Mouse (Mus musculus): ENCODE results near the gene Hs2st1.

Hs2st1 gene

DNA sequence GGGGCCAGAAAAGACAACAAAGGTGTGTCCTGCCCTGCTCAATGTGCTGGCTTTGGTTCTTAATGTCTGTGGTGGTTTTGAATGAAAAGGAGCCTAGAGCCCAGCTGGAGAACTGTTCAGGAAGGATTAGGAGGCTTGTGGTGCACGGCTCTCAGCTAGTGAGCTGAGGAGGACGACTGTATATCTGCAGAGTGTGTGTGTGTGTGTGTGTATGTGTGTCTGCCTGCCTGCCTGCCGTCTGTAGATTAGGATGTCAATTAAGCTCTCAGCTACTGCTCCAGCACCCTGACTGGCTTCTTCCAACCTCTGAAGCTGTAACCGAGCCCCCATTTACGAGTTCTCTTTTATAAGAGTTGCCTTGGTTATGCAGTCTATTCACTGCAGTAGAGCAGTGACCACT lies 62.1 kb downstream of the Hs2st1 start:
- no peak for DNase-seq (ENCODE audit: low read depth)

DNA sequence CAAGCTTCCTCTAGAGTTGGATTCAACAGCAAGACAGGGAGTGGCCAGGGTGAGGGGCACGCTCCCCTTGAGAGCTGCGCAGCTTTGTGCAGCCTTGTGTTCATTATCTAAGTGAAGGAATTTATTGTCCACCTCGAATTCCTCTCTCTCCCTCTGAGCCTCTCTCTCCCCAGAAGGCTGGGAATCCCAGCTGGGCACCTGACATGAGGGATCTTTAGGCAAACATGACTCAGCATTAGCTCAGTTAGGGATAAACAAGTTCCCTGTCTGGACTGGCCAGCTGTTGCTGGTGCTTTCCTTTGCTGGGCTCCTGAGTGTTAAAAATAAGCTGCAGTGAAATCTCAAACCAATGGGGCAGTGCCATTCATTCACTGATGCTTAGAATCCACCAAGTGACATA lies 63.8 kb downstream of the Hs2st1 start:
- peak; percentile 73 for DNase-seq (ENCODE audit: low read depth)

- DNase-seq (ENCODE audit: low read depth) = no peak
Observed at GRCm38 (mm10) chr3:144501930-144502329, 68.1 kb downstream of the Hs2st1 start.

GRCm38 (mm10) chr3:144496762-144497161 lies 73.2 kb downstream of the Hs2st1 start:
- DNase-seq (ENCODE audit: low read depth) = no peak

- DNase-seq (ENCODE audit: low read depth) = no peak
Observed at GRCm38 (mm10) chr3:144494838-144495237, 75.1 kb downstream of the Hs2st1 start.

DNA sequence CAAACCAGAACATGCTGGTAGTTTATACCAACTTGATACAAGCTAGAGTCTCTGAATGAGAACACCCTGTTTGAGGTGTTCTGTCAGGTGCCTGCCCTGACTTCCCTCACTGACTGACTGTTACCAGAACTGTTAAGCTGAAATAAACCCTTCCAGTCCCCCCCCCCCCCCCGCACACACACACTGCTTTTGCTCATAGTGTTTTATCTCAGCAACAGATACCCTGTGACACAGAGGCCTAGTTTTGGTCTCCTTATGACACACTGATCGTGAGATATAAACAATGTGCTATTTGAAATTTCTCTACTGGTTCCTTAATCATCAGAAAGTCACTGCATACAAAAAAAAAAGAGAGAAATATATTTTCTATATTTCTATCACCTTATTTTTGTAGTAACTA lies 81.2 kb downstream of the Hs2st1 start:
- DNase-seq (ENCODE audit: low read depth) = no peak

DNA sequence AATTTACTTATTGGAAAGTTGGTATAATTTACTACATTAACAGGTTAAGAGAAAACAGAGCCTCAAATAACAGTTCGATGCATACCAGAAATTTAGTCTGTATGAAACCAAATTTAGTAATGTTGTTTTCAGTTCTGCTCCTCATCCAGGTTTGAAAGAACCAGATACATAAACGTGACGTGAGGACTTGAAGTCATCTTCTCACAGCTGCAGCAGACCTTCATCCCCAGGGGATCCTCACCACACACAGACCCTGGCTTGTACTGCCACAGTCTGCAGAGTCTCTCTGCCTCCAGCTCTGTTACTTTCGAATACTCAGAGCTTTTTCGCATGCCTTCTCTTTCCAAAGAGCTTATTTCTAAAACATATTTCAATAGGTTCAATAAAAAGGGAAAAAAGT lies 89.4 kb downstream of the Hs2st1 start:
- DNase-seq (ENCODE audit: low read depth) = no peak

- no peak for DNase-seq (ENCODE audit: low read depth)
Observed at GRCm38 (mm10) chr3:144478427-144478794, 91.6 kb downstream of the Hs2st1 start.

GRCm38 (mm10) chr3:144477707-144478426 lies 92.1 kb downstream of the Hs2st1 start:
- DNase-seq (ENCODE audit: low read depth) = no peak

DNA sequence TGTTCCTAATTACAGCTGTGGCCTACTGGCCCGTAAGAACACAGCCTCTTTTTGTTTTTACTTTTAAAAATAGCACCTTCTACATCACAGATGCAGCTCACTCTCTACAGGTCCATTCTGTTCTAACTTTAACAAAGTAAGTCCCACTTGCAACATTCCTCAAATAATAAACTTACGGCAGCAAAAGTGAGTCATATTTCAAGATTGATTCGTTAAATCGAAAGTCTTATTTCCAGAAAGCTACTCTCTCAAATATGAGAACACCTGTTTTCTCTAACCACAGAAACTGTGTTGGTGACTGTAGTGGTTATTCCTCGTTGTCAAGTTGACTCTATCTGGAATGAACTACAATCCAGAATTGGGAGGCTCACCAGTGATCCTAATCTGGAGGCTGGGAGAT lies 94.1 kb downstream of the Hs2st1 start:
- DNase-seq (ENCODE audit: low read depth) = no peak

DNA sequence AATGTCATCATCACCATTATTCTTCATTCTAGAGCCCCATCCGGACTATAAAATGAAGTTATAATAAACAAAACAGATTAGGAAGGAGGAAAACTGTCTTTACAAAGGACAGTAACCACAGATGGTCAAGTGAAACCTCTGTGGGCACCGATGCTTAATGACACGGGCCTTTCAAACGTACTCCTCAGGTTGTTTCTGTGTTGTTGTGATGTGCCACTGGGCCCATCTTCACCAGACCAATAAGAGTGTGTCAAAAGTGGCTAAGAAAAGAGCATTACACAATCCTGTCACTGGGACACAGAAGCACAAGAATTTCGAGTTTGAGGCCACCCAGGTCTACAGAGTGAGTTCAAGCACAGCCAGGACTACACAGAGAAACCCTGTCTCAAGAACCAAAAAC lies 95.3 kb downstream of the Hs2st1 start:
- no peak for DNase-seq (ENCODE audit: low read depth)

- no peak for DNase-seq (ENCODE audit: low read depth)
Observed at GRCm38 (mm10) chr3:144471954-144472353, 98.0 kb downstream of the Hs2st1 start.

DNA sequence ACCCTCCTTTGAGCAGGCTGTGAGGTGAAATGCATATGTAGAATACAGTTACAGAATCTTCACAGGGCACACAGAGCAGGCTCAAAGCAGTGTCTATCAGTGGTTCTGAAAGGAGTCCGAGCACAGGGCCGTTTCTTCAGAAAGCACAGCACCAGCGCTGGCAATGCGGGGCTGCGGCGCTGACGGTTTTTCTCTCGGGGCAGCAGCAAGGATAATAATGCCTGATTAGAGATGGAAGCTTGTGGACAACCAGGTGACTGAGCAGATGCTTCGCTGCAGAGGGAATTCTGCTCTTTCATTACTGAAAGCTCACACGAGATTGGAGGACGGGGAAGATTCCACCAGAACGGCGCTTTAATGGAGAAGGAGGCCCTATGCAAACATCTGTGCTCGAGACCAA lies 99.1 kb downstream of the Hs2st1 start:
- no peak for DNase-seq (ENCODE audit: low read depth)

DNA sequence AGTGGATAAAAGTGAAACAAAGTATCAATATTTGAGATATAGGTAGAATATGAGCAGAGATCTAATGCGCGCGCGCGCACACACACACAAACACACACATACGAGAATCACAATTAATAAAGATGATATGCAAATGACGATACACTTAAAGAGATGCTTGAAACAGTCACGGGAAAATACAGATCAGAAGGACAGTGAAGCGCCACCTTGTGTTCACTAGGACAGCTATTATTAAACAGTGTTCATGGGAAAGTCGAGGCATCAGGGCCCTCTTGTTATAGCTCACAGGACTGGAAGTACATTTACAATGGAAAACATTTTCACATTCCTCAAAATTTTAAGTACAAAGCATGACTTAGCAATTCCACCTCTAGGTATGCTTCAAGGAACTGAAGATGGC lies 102.5 kb downstream of the Hs2st1 start:
- DNase-seq (ENCODE audit: low read depth) = no peak

DNA sequence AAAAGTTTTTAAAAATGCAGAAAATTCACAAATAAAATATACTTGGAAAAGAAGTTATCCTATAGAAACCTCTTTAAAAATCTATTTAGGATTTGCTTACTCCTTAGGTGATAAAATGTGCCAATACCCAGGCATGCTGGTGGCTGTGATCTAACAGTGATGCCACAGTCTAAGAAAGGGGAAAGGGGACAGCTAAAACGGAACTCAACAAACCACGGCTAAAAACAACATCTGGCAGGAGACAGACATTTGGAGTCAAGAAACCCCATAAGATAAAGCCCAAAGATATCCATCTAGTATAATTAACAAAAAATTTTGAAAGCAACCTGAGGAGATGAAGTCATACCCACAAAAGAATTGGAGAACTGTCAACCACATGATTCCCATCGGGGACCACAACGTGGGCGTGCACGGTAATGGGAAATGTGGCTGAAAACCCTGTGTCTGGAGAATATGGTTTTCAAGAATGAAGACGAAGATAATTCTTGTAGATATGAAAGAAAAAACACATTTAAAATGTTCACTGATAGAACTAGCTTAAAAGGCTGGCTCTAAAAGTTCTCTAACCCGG lies 103.8 kb downstream of the Hs2st1 start:
- DNase-seq (ENCODE audit: low read depth) = no peak

DNA sequence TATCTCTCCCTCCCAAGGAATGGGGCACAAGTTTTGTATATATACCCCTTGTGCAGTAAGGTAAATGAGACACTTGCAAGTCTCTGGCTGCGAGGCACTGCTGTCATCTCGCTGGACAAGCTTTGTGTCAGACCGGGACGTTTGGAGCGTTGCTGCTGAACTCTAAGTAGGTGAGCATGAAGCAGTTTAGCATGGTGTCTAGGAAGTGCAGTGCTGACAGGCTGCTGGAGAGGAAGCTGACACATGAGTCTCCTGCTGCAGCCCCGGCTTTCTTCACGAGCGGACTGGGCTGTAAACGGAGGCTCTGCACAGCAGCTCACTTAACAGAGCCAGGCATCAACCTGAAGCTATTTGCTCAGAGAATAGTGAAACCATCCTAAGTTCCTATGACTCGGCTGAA lies 107.3 kb downstream of the Hs2st1 start:
- no peak for DNase-seq (ENCODE audit: low read depth)

GRCm38 (mm10) chr3:144460183-144460788 lies 109.7 kb downstream of the Hs2st1 start:
- DNase-seq (ENCODE audit: low read depth) = no peak

DNA sequence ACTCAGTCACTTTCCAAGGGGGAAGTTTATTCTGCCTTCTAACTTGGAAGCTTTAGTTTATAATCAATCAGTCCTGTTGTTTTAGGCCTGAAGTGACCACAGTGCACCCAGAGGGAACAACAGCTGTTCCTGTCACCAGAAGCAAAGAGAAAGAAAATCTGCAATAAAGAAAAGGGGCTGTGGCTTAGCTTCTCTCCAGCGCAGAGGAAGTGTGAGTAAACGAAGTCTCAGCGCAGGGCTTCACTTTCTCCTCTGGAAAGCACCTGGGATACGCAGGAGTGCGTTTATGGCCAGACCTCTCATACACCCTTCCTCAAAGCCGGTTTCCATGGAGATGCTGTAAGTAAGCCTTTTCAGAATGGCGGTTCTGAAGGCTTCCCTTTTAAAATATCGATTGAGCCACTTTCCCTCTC lies 110.7 kb downstream of the Hs2st1 start:
- DNase-seq (ENCODE audit: low read depth) = no peak

GRCm38 (mm10) chr3:144453701-144454430 lies 116.1 kb downstream of the Hs2st1 start:
- DNase-seq (ENCODE audit: low read depth) = peak; percentile 27

- no peak for DNase-seq (ENCODE audit: low read depth)
Observed at GRCm38 (mm10) chr3:144448977-144449376, 121.0 kb downstream of the Hs2st1 start.

DNA sequence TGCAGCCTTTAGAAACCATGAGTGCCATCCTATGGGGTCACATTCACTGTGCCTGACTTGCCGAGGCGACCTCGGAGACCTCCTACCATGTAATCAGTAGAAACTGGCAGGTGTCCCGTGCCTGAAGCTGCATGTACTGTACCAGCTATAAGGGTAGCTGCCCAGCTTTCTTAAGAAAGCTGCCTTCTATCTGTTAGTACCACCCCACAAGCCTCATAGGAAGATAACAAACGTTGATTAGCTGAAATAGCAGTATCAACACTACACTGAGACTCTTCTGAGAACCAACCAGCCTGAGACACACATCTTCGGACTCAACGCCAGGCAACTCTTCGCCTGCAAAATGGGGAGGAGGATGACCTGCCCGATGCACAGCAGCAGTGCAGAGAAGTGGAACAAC lies 122.1 kb downstream of the Hs2st1 start:
- no peak for DNase-seq (ENCODE audit: low read depth)

- no peak for DNase-seq (ENCODE audit: low read depth)
Observed at GRCm38 (mm10) chr3:144446081-144446634, 123.8 kb downstream of the Hs2st1 start.
